Mouse (Mus musculus): Measurements from ENCODE around the gene Slc17a4.

- TF ChIP-seq USF1 (IDR thresholded peaks at IDR 0.05; ENCODE audit: low read depth, low read length) (no peak), RAD21 (IDR thresholded peaks at IDR 0.05; ENCODE audit: low read depth, low read length) (no peak), NRF1 (IDR thresholded peaks at IDR 0.05; ENCODE audit: insufficient read depth, low read depth, low read length, poor library complexity, severe bottlenecking) (no peak), POLR2A (IDR thresholded peaks at IDR 0.05; ENCODE audit: control insufficient read depth in 1 of 2, insufficient read depth in 1 of 2, low read depth in 1 of 2, low read length in 2 of 2, poor library complexity in 1 of 2) (no peak), ZKSCAN1 (IDR thresholded peaks at IDR 0.05; ENCODE audit: low read depth, low read length) (no peak), MAFK (IDR thresholded peaks at IDR 0.05; ENCODE audit: borderline replicate concordance, low read depth, low read length) (no peak), TAL1 (IDR thresholded peaks at IDR 0.05; ENCODE audit: low read length) (no peak)
These were observed 11.0 kb upstream of the Slc17a4 start for GRCm38 (mm10) chr13:23925792-23926191.

All from MEL (cell line).